Mouse (Mus musculus) mammary gland, adult 2 months (tissue): ENCODE results near the gene Gm10309. TPM values are rescaled to one million over a fixed set of nuclear protein-coding genes. Genes with fewer than 3 reads are reported as not detected.

Experiments
- polyA plus RNA-seq: library from polyadenylated mRNA; depleted of rRNA; stranded (reverse); fragments of >200 nt; gene quantifications from 2 replicates; pipeline ENCODE4 v1.2.3, GENCODE M21; 2012; ENCODE audit warnings: low replicate concordance; rRNA removed

Gm10309 gene
- 0.16 and 0.47 TPM in 2 replicates for polyA plus RNA-seq

DNA sequence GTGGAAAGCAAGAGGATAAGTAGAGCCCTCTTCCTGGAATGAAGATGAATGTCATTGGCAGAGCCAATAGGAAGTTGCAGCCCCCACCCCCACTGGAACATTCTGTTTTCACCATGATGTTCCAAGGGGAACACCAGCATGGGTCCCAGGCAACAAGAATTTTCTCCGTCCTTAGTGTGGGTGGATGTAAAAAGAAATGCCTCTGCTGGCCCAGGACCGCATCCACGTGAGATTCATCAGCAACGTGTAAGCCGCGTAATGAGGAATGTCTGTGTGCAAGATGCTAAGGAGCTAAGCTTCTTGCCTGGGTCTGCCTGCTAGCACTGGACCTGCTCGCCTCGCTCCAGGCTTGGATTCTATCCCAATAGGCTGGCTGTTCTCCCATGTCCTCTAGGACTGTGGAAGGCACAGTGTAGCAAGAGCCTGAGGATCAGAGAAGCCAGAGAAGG lies at the start of gene Gm10309:
Gene Gm10309 (minus strand): TSS at position 50 of the 449 bp plus-strand sequence.

Other genes starting within 250 kb of the Gm10309 start
- 68.6 and 86.4 TPM in 2 replicates for gene Epas1, start 248.5 kb upstream of the Gm10309 start, polyA plus RNA-seq